Mouse (Mus musculus): Measurements from ENCODE around the gene Pramef20. TPM values are rescaled to one million over a fixed set of nuclear protein-coding genes. Genes with fewer than 3 reads are reported as not detected.

Pramef20 gene
- total and polyA plus RNA-seq, 3 experiments, result not detected

DNA sequence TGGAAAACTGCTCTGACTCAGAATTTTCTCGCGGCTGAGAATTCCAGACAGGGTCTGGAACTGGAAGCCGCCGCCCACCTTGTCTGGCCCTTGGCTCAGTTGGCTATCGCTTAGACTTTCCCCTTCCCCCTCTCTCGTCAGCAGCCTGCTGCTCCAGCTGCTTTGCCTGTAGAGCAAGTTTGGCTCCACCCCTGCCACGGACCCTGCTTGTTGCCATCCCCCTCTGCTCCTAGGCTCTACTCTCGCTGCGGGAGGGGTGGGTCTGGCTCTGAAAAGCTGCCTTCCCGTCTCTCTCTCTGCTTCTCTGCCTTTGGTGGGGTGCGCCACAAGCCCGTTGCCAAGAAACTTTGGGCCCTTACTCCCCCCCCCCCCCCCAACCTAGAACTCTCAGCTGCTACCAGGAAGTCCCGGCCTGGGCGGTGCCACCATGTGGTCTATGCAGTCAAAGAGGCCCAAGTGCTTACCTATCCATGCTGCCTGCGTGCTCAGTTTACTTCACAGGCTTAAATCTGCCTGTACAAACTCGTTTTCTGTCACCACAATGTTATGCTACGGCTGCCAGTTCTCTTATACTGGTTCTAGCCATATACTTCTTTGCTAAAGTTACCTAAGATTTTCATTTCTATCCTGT lies 26.8 kb upstream of the Pramef20 start:
- Histone ChIP-seq H3K9ac (ENCODE audit: insufficient read depth, low read depth) (no peak overlapping the region), H3K27ac (ENCODE audit: insufficient read depth, low read depth) (no peak overlapping the region)
- dilution Hi-C loops (cut with MboI; ENCODE audit: extremely low pct_ligation_motif_present, extremely low pct_unique_long_range_greater_than_20kb, low sequenced_read_pairs), result no loop called here

DNA sequence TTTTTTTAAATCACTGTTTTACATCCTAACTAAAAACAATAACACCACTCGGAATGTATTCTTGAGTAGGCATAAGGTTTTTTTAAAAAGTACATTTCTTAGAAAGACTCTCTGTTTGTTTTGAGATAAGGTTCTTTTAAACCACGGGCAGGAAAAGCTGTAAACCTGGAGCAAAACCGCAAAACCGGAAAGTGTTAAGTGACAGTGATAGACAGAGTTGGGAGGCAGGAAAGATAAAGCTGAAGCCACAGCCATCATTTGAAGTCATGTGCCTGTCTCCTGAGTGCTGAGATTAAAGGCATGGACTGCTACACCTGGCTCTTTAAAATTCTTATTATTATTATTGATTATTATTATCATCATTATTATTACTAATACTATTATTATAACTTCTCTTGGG lies 25.0 kb upstream of the Pramef20 start:
- H3K4me2 ChIP-seq (ENCODE audit: insufficient read depth, low read depth, poor library complexity, severe bottlenecking), result no peak overlapping the region
- H3K79me2 ChIP-seq (replicated peaks; ENCODE audit: control insufficient read depth, extremely low read depth, insufficient read depth, poor library complexity, severe bottlenecking), result no peaks in the 10 kb centered on the region
- no peaks in the 10 kb centered on the region for H3K27me3 ChIP-seq (replicated peaks)
- in situ Hi-C loops (cut with MboI; ENCODE audit: low pct_ligation_motif_present, low pct_unique_long_range_greater_than_20kb, low sequenced_read_pairs), result no loop called here
- no peak overlapping the region for H3K27ac ChIP-seq (ENCODE audit: insufficient read depth, low read depth)
- H3K9me3 ChIP-seq (replicated peaks; ENCODE audit: low read length), result peaks cover 11% of the 10 kb centered on the region
- dilution Hi-C loops (cut with MboI; ENCODE audit: extremely low pct_ligation_motif_present, extremely low pct_unique_long_range_greater_than_20kb, low sequenced_read_pairs), result no loop called here
- no peak overlapping the region for H3K4me3 ChIP-seq (replicated peaks in 1 of 3; ENCODE audit: low read depth in 2 of 3, low read length in 2 of 3, poor library complexity in 1 of 3)
- DNase-seq (ENCODE audit: extremely low read depth), result no peak
- 0 out of 4 replicates have a peak, but pooled peaks cover 0 to 3% of the 10 kb centered on the region in 2 experiments for H3K4me1 ChIP-seq (ENCODE audit: control insufficient read depth in 1 of 2, insufficient read depth in 2 of 2)
- no peak for TF ChIP-seq CHD1 (IDR thresholded peaks at IDR 0.05; ENCODE audit: low read depth, low read length)
- TF ChIP-seq RAD21 (IDR thresholded peaks at IDR 0.05; ENCODE audit: low read depth, low read length), result no peak
- no peak for TF ChIP-seq E2F4 (IDR thresholded peaks at IDR 0.05; ENCODE audit: insufficient replicate concordance, low read depth, low read length)
- no peak for TF ChIP-seq JUND (conservative IDR thresholded peaks at IDR 0.05; ENCODE audit: low read depth, low read length)
- TF ChIP-seq RCOR1 (conservative IDR thresholded peaks at IDR 0.05; ENCODE audit: low read depth, low read length), result no peak
- no peak for TF ChIP-seq CTCF (conservative IDR thresholded peaks at IDR 0.05 in 1 of 2, IDR thresholded peaks at IDR 0.05 in 1 of 2; ENCODE audit: low read depth in 2 of 2, low read length in 2 of 2)
- TF ChIP-seq MAX (IDR thresholded peaks at IDR 0.05; ENCODE audit: low read length), result no peak
- no peak for TF ChIP-seq HCFC1 (IDR thresholded peaks at IDR 0.05; ENCODE audit: low read depth, low read length)
- TF ChIP-seq EP300 (IDR thresholded peaks at IDR 0.05; ENCODE audit: low read length), result no peak
- TF ChIP-seq BHLHE40 (IDR thresholded peaks at IDR 0.05; ENCODE audit: low read depth, low read length), result no peak
- TF ChIP-seq SIN3A (IDR thresholded peaks at IDR 0.05; ENCODE audit: low read length), result no peak
- TF ChIP-seq USF1 (IDR thresholded peaks at IDR 0.05; ENCODE audit: low read depth, low read length), result no peak
- no peak for TF ChIP-seq NRF1 (IDR thresholded peaks at IDR 0.05; ENCODE audit: low read depth, low read length)
- TF ChIP-seq GABPA (IDR thresholded peaks at IDR 0.05; ENCODE audit: insufficient replicate concordance, low read depth, low read length), result no peak
- H3K9ac ChIP-seq (ENCODE audit: insufficient read depth, low read depth), result no peak overlapping the region
- H3K36me3 ChIP-seq (replicated peaks in 1 of 2; ENCODE audit: control insufficient read depth in 1 of 2, insufficient read depth in 1 of 2, low read length in 1 of 2), result no peaks in the 10 kb centered on the region

More for the DNA sequence above, 26.8 kb upstream of the Pramef20 start:
- H3K9me3 ChIP-seq (replicated peaks; ENCODE audit: low read length), result peaks cover 17% of the 10 kb centered on the region
- H3K27me3 ChIP-seq (replicated peaks), result no peaks in the 10 kb centered on the region
- no peaks in the 10 kb centered on the region for H3K79me2 ChIP-seq (replicated peaks; ENCODE audit: control insufficient read depth, extremely low read depth, insufficient read depth, poor library complexity, severe bottlenecking)
- in situ Hi-C loops (cut with MboI; ENCODE audit: low pct_ligation_motif_present, low pct_unique_long_range_greater_than_20kb, low sequenced_read_pairs), result no loop called here
- peak; percentile 66 for DNase-seq (ENCODE audit: extremely low read depth)
- H3K4me3 ChIP-seq (replicated peaks in 1 of 3; ENCODE audit: low read depth in 2 of 3, low read length in 2 of 3, poor library complexity in 1 of 3), result peak overlapping the region in 1 of 3 experiments; percentile 38
- TF ChIP-seq IRF4 (IDR thresholded peaks at IDR 0.05; ENCODE audit: low read depth, low read length) (no peak), TBP (conservative IDR thresholded peaks at IDR 0.05; ENCODE audit: low read depth, low read length) (no peak), ELF1 (IDR thresholded peaks at IDR 0.05; ENCODE audit: low read depth, low read length) (0 out of 2 replicates have a peak, but pooled peaks have one; percentile 23), MYC (IDR thresholded peaks at IDR 0.05; ENCODE audit: low read depth, low read length) (no peak)
- H3K4me1 ChIP-seq (ENCODE audit: control insufficient read depth in 1 of 2, insufficient read depth in 2 of 2), result 0 out of 4 replicates have a peak, but pooled peaks cover 0 to 3% of the 10 kb centered on the region in 2 experiments
- no peak overlapping the region for H3K4me2 ChIP-seq (ENCODE audit: insufficient read depth, low read depth, poor library complexity, severe bottlenecking)
- H3K36me3 ChIP-seq (replicated peaks in 1 of 2; ENCODE audit: control insufficient read depth in 1 of 2, insufficient read depth in 1 of 2, low read length in 1 of 2), result no peaks in the 10 kb centered on the region

Measured in CH12.LX (cell line).